Mouse (Mus musculus) megakaryocyte, embryonic 14.5 days (primary cell): ENCODE results near the gene Stx8. TPM values are rescaled to one million over a fixed set of nuclear protein-coding genes. Genes with fewer than 3 reads are reported as not detected.

Experiments
- H3K27me3 ChIP-seq: replicated peaks from 2 replicates; pipeline ENCODE3; 2012; ENCODE audit warnings: inconsistent platforms
- H3K36me3 ChIP-seq: replicated peaks from 2 replicates; pipeline ENCODE3; 2012; ENCODE audit warnings: low read length, inconsistent platforms, mixed read lengths
- H3K4me1 ChIP-seq: 2 replicates; pipeline ENCODE4 v1.6.1; 2012; ENCODE audit warnings: inconsistent platforms
- H3K4me3 ChIP-seq: replicated peaks from 2 replicates; pipeline ENCODE3; 2012; ENCODE audit warnings: moderate library complexity, mild to moderate bottlenecking, inconsistent platforms
- H3K9me3 ChIP-seq: 2 replicates; pipeline ENCODE4 v1.6.1; 2012; ENCODE audit warnings: inconsistent platforms
- FLI1 ChIP-seq: IDR thresholded peaks from 2 replicates; pipeline ENCODE4 v1.6.1; 2012; ENCODE audit warnings: low read length, inconsistent platforms, mixed read lengths
- GATA1 ChIP-seq: IDR thresholded peaks from 3 replicates; pipeline ENCODE4 v1.6.1; 2012; ENCODE audit warnings: mixed read lengths, low read length, inconsistent platforms, borderline replicate concordance
- polyA plus RNA-seq: library from polyadenylated mRNA; stranded (reverse); fragments of >175 nt; gene quantifications from 2 replicates; pipeline ENCODE4 v1.2.3, GENCODE M21; 2012; ENCODE audit warnings: low replicate concordance; ENCODE audit not compliant: insufficient read depth

Gene Stx8
- polyA plus RNA-seq, 1 experiment = 4.3 TPM

DNA sequence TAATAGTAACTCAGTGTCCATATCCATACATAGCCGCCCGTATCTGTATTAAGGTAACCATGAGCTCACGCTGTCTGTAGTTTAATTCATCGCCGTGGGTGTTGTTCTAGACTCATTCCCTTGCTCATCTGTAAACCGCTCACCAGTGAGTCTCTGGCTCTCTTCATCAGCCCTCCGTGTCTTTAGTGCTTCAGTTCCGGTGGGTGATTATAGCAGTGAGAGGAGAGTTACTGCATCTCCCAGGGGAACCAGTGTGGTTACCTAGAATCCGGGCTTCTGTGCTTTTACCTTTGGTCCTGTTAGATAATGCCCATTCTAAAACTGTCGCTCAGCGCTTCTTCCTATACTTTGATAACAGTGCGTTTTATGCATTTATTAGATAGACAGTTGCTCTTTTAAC lies 116.8 kb downstream of the Stx8 start:
- no peak for TF ChIP-seq FLI1
- no peak for TF ChIP-seq GATA1
- Histone ChIP-seq H3K4me3 (no peak overlapping the region), H3K27me3 (no peaks in the 10 kb centered on the region), H3K4me1 (peaks cover 14% of the 10 kb centered on the region; the same call in 1 of the 2 replicates), H3K9me3 (peaks cover 11% of the 10 kb centered on the region), H3K36me3 (peaks cover 18% of the 10 kb centered on the region)

DNA sequence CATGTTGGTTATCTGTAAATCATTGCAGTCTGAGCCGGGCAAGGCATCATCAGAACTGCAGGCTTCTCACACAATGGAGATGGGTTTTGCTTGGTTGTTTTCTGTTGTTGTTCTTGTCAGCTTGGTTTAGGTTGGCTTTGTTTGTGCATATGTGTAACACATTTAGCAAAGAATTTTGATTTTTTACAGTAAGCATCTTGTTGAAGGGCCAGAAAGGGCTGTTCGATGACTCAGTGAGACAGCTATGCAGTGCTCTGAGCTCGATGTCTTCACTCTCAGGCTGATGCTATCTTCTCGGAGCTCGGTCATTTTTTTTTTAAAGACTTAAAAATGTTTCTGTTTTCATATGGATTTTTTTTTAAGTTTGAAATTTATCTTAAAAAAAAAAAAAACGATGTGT lies 117.6 kb downstream of the Stx8 start:
- no peak for TF ChIP-seq FLI1
- no peak for TF ChIP-seq GATA1

DNA sequence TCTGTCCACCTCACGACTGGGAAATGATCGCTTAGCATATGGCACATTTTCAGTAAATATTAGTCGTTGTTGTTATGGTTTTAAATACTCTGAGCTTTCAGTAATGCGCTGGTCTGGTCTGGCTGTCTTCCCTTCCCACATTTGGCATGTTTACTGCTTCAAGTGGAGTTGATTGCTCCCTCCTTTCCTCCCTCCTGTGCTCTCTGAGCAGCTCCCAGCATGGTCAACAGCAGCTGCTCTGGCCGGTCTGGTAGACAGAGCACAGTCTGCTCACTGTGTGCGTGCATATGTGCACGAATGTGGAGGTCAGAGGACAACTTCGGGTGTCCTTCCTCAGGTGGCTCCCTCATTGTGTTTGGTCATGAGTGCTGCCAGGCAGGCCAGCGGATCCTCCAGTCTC lies 120.2 kb downstream of the Stx8 start:
- H3K27me3 ChIP-seq = no peaks in the 10 kb centered on the region
- no peak overlapping the region for H3K4me3 ChIP-seq
- H3K36me3 ChIP-seq = peaks cover 14% of the 10 kb centered on the region
- TF ChIP-seq GATA1 (no peak), FLI1 (no peak)
- H3K4me1 ChIP-seq = peaks cover 15% of the 10 kb centered on the region; the same call in 1 of the 2 replicates
- H3K9me3 ChIP-seq = peaks cover 8% of the 10 kb centered on the region

More for the DNA sequence above, 117.6 kb downstream of the Stx8 start:
- H3K36me3 ChIP-seq = peaks cover 20% of the 10 kb centered on the region
- H3K4me3 ChIP-seq = no peak overlapping the region
- peaks cover 15% of the 10 kb centered on the region; the same call in 1 of the 2 replicates for H3K4me1 ChIP-seq
- H3K9me3 ChIP-seq = peaks cover 11% of the 10 kb centered on the region
- H3K27me3 ChIP-seq = no peaks in the 10 kb centered on the region

DNA sequence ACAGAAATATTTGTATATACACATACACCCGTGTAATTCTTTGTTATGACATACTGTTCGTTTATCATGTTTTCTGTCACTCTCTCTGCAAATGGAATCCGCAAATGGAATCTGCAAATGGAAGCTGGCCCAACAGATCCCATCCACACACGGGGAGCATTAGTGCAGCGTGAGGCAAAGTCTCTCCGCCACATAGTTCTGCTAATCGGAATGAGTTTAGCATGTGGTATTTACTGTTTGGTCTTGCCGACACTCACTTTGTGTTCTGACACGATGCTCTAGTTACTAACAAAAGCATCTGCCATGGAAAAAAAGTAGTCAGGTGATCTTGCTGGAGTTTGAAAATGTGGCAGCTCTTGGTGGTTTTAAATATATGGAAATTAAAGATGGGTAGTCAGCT lies 123.4 kb downstream of the Stx8 start:
- no peaks in the 10 kb centered on the region for H3K27me3 ChIP-seq
- no peak for TF ChIP-seq GATA1
- TF ChIP-seq FLI1 = no peak
- peaks cover 15% of the 10 kb centered on the region for H3K4me1 ChIP-seq
- H3K9me3 ChIP-seq = 0 out of 2 replicates have a peak, but pooled peaks cover 4% of the 10 kb centered on the region
- H3K36me3 ChIP-seq = peaks cover 11% of the 10 kb centered on the region
- no peak overlapping the region for H3K4me3 ChIP-seq

DNA sequence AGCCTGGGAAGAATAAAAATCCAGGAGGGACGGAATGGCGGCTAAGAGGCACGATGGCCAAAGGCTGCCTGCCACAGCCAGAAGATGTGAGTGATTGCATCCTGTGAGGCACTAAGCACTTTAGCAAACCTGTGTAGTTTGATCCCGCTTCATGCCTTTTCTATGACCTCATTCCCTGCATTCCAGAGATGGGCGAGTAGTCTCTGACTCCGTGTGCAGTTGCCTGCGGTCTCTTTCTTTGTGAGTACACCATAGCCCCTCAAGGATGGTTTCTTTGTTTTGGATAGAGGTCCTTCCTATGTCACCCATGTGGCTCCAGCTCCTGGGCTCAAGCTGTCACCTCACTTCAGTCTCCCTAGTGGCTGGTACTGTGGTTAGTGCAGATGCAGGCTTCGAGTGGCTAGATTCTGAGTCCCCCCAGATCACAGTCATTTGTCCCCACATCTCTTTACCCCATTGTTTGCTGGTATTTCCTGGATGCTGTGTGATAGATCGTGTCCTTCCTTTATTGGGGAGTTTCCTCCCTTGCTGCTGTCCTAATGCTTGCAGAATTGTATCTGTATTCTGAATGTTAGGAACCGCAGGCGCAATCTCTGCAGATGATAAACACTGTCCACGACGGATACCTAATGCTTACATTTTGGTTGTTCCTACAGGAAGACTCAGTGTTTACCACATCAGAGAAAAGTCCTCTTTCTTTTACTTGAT lies 124.0 kb downstream of the Stx8 start:
- TF ChIP-seq FLI1 (no peak), GATA1 (no peak)
- no peak overlapping the region for H3K4me3 ChIP-seq
- no peaks in the 10 kb centered on the region for H3K27me3 ChIP-seq
- peaks cover 11% of the 10 kb centered on the region for H3K4me1 ChIP-seq
- peaks cover 11% of the 10 kb centered on the region for H3K36me3 ChIP-seq
- 0 out of 2 replicates have a peak, but pooled peaks cover 4% of the 10 kb centered on the region for H3K9me3 ChIP-seq

DNA sequence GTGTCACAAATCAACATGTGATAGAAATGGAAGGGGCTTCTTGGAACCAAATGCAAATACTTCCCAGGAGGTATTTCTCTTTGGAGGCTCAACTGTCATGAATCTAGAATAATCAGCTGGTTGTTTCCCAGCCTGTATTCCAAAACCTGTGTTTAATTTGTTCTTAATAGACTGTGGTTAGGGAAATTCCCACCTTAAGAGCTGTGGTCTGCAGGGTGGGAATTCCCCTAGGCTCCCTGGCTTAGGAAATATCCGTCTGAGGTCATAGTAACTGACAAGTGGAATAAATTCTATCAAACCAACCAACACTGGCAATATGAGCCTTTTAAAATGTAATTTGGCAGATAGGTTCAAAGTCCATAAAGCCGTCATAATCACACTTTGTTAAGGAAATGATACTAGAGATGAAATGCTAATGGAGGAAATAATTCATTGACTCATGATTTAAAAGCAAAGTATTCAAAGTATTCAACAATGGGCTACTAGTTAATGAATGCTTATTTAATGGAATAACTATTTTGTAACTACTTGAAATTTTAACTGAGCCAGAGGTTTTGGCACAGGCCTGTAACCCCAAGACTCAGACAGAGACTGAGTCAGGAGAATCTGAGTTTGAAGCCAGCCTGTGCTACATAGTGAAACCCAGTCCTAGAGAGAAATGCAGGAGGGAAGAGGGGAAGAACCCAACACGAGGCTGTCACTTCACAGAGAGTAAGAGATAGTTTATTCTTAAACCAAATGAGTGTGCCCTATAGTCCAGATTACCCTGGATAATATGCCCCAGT lies 126.2 kb downstream of the Stx8 start:
- TF ChIP-seq FLI1 = no peak
- TF ChIP-seq GATA1 = no peak
- Histone ChIP-seq H3K4me3 (no peak overlapping the region), H3K27me3 (no peaks in the 10 kb centered on the region), H3K36me3 (peaks cover 7% of the 10 kb centered on the region), H3K9me3 (no peaks in the 10 kb centered on the region), H3K4me1 (peaks cover 6% of the 10 kb centered on the region)

DNA sequence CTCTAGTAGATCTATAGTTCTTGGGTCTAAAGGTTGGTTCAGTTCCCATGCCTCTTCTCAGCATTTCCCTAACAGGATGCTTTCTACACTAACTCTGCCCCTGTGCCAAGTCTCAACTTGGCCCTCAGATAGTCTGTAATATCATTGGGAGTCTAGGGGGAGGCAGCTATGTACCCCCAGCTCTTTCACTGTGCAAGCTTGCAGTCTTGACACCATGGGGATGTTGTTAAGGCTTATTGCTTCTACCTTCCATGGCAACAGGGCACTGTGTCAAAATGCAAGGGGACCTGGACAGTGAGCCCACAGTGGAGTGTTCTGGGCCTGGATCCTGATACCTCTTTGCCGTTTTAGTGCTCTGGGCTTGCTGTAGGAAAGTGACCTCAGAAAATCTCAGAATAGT lies 135.6 kb downstream of the Stx8 start:
- H3K4me1 ChIP-seq = no peaks in the 10 kb centered on the region
- H3K4me3 ChIP-seq = no peak overlapping the region
- H3K27me3 ChIP-seq = no peaks in the 10 kb centered on the region

DNA sequence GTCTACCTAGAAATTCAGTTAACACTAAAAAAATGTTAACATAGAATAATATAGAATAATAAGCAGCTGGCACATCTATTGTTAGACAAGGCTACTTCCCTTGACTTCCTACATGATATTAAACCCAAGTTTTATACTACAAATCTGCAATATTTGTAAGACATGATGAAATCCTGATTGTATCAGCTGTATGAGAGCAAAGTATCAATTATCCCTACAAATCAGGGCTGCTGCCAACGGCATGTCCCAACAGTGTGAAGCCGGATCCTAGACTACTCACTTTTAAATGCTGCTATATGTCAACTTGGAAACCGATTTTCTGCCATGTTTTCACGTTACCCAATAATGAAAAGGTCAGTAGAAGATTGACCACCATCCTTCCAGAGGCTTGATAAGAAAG lies 137.5 kb downstream of the Stx8 start:
- Histone ChIP-seq H3K4me1 (no peaks in the 10 kb centered on the region), H3K27me3 (no peaks in the 10 kb centered on the region), H3K9me3 (no peaks in the 10 kb centered on the region), H3K36me3 (no peaks in the 10 kb centered on the region), H3K4me3 (no peak overlapping the region)
- no peak for TF ChIP-seq GATA1
- TF ChIP-seq FLI1 = no peak

More for the DNA sequence above, 135.6 kb downstream of the Stx8 start:
- TF ChIP-seq FLI1 = no peak
- no peak for TF ChIP-seq GATA1
- Histone ChIP-seq H3K9me3 (no peaks in the 10 kb centered on the region), H3K36me3 (no peaks in the 10 kb centered on the region)

DNA sequence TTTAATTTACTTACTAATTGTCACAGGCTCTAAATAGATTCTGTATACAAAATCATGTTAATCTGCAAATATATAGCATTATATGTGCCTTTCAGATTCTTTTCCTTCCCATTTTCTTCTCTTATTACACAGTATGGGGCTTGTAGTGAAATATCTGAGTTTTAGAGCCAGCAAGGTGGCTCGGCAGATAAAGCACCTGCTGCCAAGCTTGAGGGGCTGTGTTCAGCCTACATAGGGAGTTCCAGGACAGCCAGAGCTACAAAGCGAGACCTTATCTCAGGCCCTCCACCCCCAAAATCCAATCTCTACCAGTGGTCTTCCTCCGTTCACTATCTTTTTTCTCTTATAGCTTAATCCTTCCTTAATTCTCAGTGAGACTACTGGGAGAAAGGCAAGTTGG lies 140.1 kb downstream of the Stx8 start:
- Histone ChIP-seq H3K36me3 (peaks cover 9% of the 10 kb centered on the region), H3K4me1 (peaks cover 2% of the 10 kb centered on the region; the same call in 1 of the 2 replicates)

DNA sequence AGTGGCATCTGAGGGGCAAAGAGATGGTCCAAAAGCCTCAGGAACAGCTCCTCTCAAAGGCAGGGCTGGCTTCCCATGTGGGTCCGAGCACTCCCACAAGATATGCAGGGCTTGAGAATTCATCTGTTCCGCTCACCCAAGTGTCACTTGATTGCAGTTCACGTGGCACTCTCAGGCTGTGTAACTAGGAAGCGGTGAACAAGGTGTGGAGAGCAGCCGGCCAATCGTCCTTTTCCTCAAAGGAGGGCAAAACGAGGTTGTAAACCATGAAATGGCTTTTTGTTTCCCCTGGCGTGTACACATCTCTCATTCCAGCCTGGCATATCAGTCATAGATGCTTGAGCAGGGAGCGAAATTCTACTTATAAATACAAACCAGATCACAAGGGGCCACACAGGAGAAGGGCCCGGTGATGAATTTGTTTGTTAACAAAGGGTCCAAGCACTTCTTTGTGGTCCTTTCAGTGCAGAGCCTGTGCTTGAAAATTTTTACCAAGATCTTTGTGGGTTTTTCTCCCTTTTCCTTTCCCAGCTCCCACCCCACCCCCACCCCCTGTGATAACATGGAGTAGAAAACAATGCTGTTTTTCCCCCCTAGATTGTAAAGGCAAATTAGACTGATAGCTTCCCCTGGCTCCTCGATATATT lies 147.6 kb downstream of the Stx8 start:
- H3K4me1 ChIP-seq = peaks cover 19% of the 10 kb centered on the region
- no peaks in the 10 kb centered on the region for H3K9me3 ChIP-seq
- H3K27me3 ChIP-seq = no peaks in the 10 kb centered on the region
- H3K4me3 ChIP-seq = no peak overlapping the region
- TF ChIP-seq FLI1 = no peak
- no peak for TF ChIP-seq GATA1
- peaks cover 29% of the 10 kb centered on the region for H3K36me3 ChIP-seq

More for the DNA sequence above, 140.1 kb downstream of the Stx8 start:
- no peak for TF ChIP-seq GATA1
- no peak for TF ChIP-seq FLI1
- Histone ChIP-seq H3K4me3 (no peak overlapping the region), H3K27me3 (no peaks in the 10 kb centered on the region), H3K9me3 (no peaks in the 10 kb centered on the region)
